Mouse (Mus musculus): ENCODE measurements around the gene Ncoa1. TPM values are rescaled to one million over a fixed set of nuclear protein-coding genes. Genes with fewer than 3 reads are reported as not detected.
"Not testable (repeated sequence)": the region's sequence is repeated elsewhere in the genome, so short reads cannot be mapped to it uniquely, and the experiment has no call there.

Gene Ncoa1
- total and polyA plus RNA-seq, 2 experiments from 2014 or later = 7.8 to 15.6 TPM

GRCm38 (mm10) chr12:4252742-4253655 is 224.0 kb downstream of the Ncoa1 start:
- Histone ChIP-seq H3K27me3 (ENCODE audit: control insufficient read depth, insufficient read depth, low read length) (no peaks in the 10 kb centered on the region), H3K9me3 (replicated peaks; ENCODE audit: control insufficient read depth, low read length) (no peaks in the 10 kb centered on the region), H3K27ac (ENCODE audit: low read depth) (no peak overlapping the region), H3K4me3 (ENCODE audit: low read depth, low read length) (no peak overlapping the region), H3K36me3 (replicated peaks; ENCODE audit: control insufficient read depth, insufficient read depth, low read length) (peaks cover 36% of the 10 kb centered on the region), H3K4me1 (ENCODE audit: control insufficient read depth, insufficient read depth) (no peaks in the 10 kb centered on the region), H3K9ac (replicated peaks; ENCODE audit: low read depth, low read length) (no peak overlapping the region), H3K4me2 (ENCODE audit: low read depth, low read length) (no peak overlapping the region)
- ATAC-seq (ENCODE audit: insufficient read depth, low read depth) (no peak), DNase-seq (ENCODE audit: low spot score) (no peak)
- WGBS = 80% methylated on average over 16 of the region's 16 CpGs
- no peak for TF ChIP-seq EP300 (IDR thresholded peaks at IDR 0.05; ENCODE audit: low read depth)
- TF ChIP-seq CTCF (IDR thresholded peaks at IDR 0.05; ENCODE audit: low read depth) = no peak

- Histone ChIP-seq H3K27ac (ENCODE audit: low read depth) (no peak overlapping the region), H3K9ac (replicated peaks; ENCODE audit: low read depth, low read length) (no peak overlapping the region), H3K4me3 (ENCODE audit: low read depth, low read length) (no peak overlapping the region), H3K4me1 (ENCODE audit: control insufficient read depth, insufficient read depth) (no peaks in the 10 kb centered on the region), H3K4me2 (ENCODE audit: low read depth, low read length) (no peak overlapping the region), H3K36me3 (replicated peaks; ENCODE audit: control insufficient read depth, insufficient read depth, low read length) (peaks cover 33% of the 10 kb centered on the region), H3K27me3 (ENCODE audit: control insufficient read depth, insufficient read depth, low read length) (no peaks in the 10 kb centered on the region), H3K9me3 (replicated peaks; ENCODE audit: control insufficient read depth, low read length) (no peaks in the 10 kb centered on the region)
- no peak for DNase-seq (ENCODE audit: low spot score)
- 83% methylated on average over 6 of the region's 6 CpGs for WGBS
- ATAC-seq (ENCODE audit: insufficient read depth, low read depth) = no peak
- TF ChIP-seq CTCF (IDR thresholded peaks at IDR 0.05; ENCODE audit: low read depth) (no peak), EP300 (IDR thresholded peaks at IDR 0.05; ENCODE audit: low read depth) (no peak)
Observed at GRCm38 (mm10) chr12:4249786-4250185, 227.2 kb downstream of the Ncoa1 start.

GRCm38 (mm10) chr12:4245742-4246141 is 231.2 kb downstream of the Ncoa1 start:
- WGBS = 80% methylated on average over 10 of the region's 10 CpGs
- Histone ChIP-seq H3K9me3 (replicated peaks; ENCODE audit: control insufficient read depth, low read length) (no peaks in the 10 kb centered on the region), H3K9ac (replicated peaks; ENCODE audit: low read depth, low read length) (no peak overlapping the region), H3K4me2 (ENCODE audit: low read depth, low read length) (no peak overlapping the region), H3K27ac (ENCODE audit: low read depth) (no peak overlapping the region), H3K36me3 (replicated peaks; ENCODE audit: control insufficient read depth, insufficient read depth, low read length) (peaks cover 10% of the 10 kb centered on the region; the same call in 1 of the 2 replicates), H3K4me1 (ENCODE audit: control insufficient read depth, insufficient read depth) (peaks cover 5% of the 10 kb centered on the region), H3K27me3 (ENCODE audit: control insufficient read depth, insufficient read depth, low read length) (no peaks in the 10 kb centered on the region), H3K4me3 (ENCODE audit: low read depth, low read length) (no peak overlapping the region)
- TF ChIP-seq CTCF (IDR thresholded peaks at IDR 0.05; ENCODE audit: low read depth) (no peak), EP300 (IDR thresholded peaks at IDR 0.05; ENCODE audit: low read depth) (no peak)
- ATAC-seq (ENCODE audit: insufficient read depth, low read depth) (no peak), DNase-seq (ENCODE audit: low spot score) (no peak)

GRCm38 (mm10) chr12:4243805-4244204 is 233.2 kb downstream of the Ncoa1 start:
- no peak overlapping the region for H3K4me2 ChIP-seq (ENCODE audit: low read depth, low read length)
- H3K4me3 ChIP-seq (ENCODE audit: low read depth, low read length) = no peak overlapping the region
- peaks cover 10% of the 10 kb centered on the region; the same call in 1 of the 2 replicates for H3K36me3 ChIP-seq (replicated peaks; ENCODE audit: control insufficient read depth, insufficient read depth, low read length)
- no peak for TF ChIP-seq CTCF (IDR thresholded peaks at IDR 0.05; ENCODE audit: low read depth)
- no peak for TF ChIP-seq EP300 (IDR thresholded peaks at IDR 0.05; ENCODE audit: low read depth)
- DNase-seq (ENCODE audit: low spot score) (no peak), ATAC-seq (ENCODE audit: insufficient read depth, low read depth) (no peak)
- no peaks in the 10 kb centered on the region for H3K9me3 ChIP-seq (replicated peaks; ENCODE audit: control insufficient read depth, low read length)
- no peak overlapping the region for H3K27ac ChIP-seq (ENCODE audit: low read depth)
- no peak overlapping the region for H3K9ac ChIP-seq (replicated peaks; ENCODE audit: low read depth, low read length)
- H3K4me1 ChIP-seq (ENCODE audit: control insufficient read depth, insufficient read depth) = peaks cover 11% of the 10 kb centered on the region
- H3K27me3 ChIP-seq (ENCODE audit: control insufficient read depth, insufficient read depth, low read length) = no peaks in the 10 kb centered on the region
- 24% methylated on average over 2 of the region's 2 CpGs for WGBS

- peak overlapping the region; percentile 43; the same call in 1 of the 2 replicates for H3K27ac ChIP-seq (ENCODE audit: low read depth)
Observed at GRCm38 (mm10) chr12:4240281-4240680, 236.7 kb downstream of the Ncoa1 start.

More at GRCm38 (mm10) chr12:4240281-4240680, 236.7 kb downstream of the Ncoa1 start:
- peaks cover 16% of the 10 kb centered on the region for H3K36me3 ChIP-seq (replicated peaks; ENCODE audit: control insufficient read depth, insufficient read depth, low read length)
- H3K4me1 ChIP-seq (ENCODE audit: control insufficient read depth, insufficient read depth) = peaks cover 11% of the 10 kb centered on the region
- ATAC-seq (ENCODE audit: insufficient read depth, low read depth); DNase-seq (ENCODE audit: low spot score); H3K9ac ChIP-seq (replicated peaks; ENCODE audit: low read depth, low read length); H3K4me2 ChIP-seq (ENCODE audit: low read depth, low read length); H3K9me3 ChIP-seq (replicated peaks; ENCODE audit: control insufficient read depth, low read length); H3K4me3 ChIP-seq (ENCODE audit: low read depth, low read length); H3K27me3 ChIP-seq (ENCODE audit: control insufficient read depth, insufficient read depth, low read length): not testable (repeated sequence)
- WGBS = 67% methylated on average over 8 of the region's 8 CpGs
